Mouse (Mus musculus) c-Kit-positive CD71-negative TER-119-negative erythroid progenitor cells, embryonic 14.5 days (primary cell): ENCODE data around the gene Cdh23.

Source experiments
- DNase-seq: peaks from one replicate; pipeline ENCODE4 v3.0.0-alpha.2; 2013; ENCODE audit warnings: low read depth

The Cdh23 gene

DNA sequence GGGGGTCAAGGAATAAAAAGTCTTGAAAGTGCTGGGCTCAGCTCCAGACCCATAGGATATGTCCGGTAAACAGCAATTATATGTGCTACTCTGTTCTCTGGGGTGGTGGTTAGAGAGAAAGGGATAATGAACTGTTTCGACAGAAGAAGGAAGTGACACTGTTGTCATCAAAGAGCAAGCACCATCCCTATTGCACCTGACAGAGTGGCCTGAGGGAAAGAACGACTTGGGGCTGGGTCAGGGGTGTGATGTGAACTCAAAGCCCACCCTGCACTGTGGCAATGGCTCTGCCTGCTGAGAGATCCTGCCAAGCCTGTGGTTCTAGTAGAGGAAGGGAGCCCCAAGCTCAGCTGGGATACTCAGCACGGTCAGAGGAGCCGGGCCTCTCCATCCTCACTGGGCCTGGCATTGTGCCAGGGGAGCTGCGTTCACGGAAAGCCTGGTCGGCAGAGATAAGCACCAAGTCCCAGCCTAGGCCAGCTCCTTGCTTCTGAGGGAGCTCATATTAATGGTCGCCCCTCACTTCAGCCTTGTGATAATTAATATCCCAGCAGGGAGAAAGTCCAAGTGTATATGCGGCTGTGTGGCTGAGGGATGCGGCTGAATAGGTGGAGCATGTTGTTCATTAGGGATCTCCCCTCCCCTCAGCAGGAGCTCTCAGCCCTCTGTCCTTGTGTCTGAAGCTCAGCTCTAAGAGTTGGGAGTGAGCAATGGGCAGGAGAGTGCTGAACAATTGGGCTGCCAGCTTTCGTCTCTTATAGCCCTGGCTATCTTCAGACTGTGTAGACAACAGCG, 119.0 kb downstream of the Cdh23 start:
- DNase-seq, result peak; percentile 34

DNA sequence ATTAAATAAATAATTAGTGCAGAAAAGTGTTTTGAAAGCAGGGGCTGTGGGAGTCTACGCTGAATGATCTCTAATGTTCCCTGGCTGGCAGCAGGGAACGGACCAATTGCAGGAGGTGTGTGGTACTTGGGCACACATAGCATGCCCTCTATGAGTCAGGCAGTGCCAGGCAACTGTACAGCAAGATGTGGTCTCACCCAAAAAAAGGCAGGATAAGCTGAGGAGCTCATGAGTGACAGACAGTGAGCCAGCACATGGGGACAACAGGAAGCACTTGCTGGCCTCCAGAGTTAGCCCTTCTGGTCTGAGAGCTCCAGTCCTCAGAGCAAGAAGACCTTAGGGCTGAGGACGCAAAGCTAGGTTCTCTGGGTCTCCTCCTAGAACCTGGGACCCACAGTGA, 121.4 kb downstream of the Cdh23 start:
- DNase-seq, result no peak

DNA sequence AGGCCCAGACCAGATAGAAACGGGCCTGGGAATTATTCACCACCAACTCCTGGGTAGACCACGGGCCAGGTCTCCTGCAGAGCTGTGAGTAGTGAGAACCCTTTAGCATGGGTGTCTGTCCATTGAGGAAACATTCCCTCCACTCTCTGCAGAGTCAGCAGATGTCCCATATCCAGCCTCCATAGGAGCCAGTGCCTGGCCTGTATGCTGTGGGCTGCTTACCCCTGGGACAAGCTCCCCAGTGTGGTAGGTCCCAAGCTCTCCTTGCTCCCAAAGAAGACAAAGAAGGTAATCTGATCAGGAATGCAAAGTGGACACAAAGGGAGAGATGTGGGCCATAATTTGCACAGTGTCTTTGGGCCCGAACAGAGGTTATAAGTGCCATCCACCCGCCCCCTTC, 124.8 kb downstream of the Cdh23 start:
- DNase-seq, result no peak

DNA sequence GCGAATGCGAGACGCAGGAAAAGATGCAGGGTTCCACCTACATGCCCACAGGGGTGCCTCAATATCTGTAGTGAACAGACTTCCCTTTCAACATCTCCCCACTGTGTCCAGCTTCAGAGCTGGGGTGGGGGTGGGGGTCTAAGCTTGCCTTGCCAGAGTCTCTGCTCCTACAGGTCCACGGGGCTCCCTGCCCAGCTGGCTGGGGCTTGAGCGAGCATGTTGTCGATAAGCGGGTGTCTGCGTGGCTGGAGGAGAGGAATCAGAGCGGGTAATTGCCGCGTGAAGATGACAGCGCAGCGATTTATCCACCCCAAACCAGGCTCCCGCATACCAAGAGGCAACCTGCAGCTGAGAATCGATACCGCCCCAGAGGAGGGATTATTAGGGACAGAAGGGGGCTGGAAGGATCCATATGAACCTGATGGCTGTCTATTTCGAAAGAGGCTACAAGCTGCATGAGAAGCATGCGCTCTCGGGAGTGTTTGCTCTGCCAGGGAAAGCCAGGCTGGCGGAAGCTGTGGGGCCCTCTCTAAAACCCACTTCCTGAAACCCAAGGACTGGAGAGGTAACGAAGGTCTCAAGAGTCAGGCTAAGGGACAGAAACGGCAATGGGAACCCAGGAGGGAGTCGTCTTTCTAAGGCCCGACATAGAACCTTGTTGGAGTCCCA, 129.8 kb downstream of the Cdh23 start:
- DNase-seq, result peak; percentile 29

DNA sequence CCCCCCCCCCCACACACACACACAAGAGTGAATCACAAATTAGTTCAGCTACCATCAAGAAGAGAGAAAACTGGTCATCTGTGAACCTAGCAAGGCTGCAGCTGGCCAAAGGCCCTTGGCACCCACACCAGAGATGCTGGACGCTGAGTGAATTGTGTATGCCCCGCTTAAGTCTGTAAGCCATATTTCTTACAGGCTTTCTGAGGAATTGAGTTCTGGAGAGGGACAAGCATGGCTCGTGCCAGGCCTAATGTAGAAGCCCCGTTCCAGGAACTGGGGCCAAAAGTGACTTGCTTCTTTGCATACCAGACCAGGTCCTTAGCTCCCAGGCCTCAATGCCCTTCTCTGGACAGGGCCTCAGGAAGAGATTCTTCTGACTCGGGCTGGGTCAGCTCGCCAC, 132.2 kb downstream of the Cdh23 start:
- no peak for DNase-seq

DNA sequence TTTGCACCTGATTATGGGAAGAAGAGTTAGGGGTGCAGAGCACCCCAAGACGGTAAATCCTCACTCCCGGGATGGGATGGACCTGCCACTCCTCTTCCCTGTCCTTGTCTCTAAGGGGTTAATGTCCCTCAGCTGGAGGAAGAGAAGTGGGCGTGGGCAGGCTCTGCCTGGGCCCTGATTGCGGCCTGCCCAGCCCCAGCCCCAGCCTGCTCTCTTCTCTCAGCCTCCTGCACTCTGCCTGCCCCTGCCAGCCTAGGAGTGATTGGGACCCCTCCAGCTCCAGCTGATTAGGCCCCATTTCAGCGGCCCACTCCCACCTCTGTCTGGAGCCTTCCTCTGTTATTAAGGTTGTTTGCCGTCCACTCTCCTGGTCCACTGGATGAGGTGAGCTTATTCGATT, 133.3 kb downstream of the Cdh23 start:
- no peak for DNase-seq

DNA sequence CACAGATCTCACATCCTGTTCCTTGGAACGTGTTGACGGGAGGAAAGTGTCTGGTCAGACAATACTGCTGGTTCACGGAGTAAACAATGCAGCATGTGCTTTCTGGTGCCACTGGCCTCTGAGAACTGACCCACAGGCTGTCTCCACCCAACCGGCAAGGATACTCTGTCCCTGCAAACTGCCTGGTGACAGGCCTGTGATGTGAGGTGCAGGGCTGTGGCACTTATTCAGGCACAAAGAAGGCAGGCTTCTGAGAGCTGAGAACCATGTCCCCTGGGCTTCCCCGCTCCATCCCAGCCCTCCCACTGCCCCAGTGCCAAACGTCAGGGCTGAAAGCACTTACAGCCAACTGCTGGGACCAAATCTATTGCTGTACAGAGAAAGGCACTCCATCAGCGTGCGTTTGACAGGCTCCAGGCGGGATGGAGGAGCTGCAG, 137.8 kb downstream of the Cdh23 start:
- DNase-seq, result no peak

DNA sequence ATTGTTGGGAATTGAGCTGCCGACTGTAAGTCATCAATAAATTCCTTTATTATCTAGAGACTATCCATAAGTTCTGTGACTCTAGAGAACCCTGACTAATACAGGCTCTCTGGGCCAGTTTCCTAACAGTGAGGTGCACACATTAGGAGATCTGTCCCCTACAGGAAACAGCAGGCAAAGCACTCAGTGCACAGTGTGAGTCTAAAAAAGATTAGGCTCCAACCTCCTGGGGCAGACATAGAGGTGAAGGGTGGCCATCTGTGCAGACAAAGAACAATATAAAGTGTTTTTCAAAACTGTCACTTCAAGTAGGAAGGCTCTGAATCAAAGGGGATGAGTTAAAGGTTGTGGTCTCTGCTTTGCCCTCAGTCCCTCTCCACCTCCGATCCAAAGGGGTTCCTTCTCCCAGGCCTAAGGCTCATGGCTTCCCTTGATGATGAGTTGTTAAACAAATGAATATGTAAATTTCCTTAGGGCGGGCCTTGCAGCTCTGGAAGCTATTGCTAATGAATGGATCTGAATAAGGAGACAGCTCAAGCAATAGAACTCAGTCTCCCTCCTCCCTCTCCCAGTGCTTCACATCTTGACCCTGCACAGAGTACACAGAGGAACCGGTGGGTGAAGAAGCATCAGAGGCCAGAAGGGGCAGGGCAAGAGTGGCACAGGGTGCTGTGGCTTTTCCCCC, 143.2 kb downstream of the Cdh23 start:
- DNase-seq, result no peak

DNA sequence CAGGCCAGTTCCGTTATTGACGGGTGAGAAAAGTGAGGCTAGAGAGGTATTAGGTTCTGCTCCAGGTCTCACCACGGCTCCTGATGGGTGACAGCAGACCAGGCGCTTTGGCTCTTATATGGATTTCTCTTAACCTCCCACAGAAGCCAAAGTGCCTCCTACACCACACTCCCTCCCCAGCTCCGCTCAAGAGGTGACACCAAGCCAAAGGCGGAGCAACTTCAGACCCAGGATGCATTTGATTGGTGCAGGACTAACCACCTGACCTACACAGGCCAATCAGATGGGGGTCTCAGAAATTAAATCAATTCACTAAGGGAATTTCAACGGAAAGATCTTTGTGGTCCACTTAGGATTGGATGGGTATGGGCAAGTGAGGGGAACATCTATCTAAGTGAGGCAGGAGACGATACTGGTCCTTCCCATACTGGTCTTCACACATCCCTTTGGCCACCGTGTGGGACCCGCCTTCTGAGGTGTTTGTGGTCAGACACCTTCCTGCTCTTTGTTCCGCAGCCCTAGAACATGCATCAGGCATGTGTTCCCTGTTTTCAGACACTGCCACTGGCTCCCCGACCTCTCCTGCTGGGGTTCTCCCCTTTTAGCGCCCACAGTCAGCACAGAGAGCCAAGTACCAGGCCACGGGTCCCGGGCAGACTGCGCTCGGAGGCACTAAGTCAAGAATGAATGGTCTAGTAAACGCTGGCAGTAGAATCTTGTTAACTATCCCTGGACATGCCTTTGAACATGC, 157.0 kb downstream of the Cdh23 start:
- DNase-seq, result no peak

DNA sequence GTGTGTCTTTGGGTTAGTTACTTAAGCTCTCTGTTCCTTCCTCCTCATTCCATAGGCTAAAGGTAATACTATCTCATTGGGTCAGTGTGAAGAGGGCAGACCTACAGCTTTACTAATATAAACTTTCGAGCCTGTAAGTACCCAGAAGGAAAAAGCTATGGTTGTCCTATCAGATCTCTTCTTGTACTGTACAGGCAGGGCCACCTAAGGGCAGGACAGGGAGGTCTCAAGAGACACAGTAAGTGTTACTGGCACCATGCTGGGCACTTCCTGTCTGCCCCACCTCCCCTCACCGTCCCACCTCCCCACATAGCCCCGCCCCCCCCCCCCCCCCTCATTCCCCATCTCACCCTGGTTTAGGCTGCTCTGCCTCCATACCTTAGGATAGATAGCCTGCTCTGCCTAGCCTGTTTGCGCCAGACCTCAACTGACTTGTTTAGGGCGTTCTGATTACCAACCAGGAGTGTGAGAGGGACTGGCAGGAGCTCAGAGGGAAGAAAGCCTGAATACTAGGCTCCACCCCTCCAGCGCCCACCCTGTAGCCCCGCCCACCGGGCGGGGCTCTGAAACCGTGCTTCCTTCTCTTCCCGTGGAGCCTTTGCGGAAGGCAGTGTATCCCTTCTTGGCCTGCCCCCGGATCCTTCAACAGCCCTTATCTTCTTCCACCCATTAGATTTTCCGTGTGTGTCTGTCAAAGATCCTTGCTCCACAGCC, 160.0 kb downstream of the Cdh23 start:
- peak; percentile 56 for DNase-seq

DNA sequence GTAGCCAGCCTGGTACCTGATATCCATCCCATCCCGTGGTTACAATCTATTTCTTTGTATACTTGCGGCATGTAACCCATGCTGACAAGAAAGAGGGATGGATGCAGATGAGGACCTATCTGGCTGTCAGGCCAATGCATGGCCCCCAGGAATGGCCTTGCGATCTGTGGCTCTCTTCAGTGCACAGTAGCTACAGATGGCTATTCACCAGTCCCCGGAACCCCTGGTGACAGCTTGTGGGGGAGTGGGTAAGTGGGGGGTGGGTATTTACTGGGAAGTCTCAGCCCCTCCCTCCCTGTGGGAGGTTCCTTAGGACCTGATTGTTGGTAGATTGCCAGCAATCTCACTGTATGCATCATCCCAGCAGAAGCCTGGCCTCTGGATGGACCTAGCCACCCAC, 163.8 kb downstream of the Cdh23 start:
- DNase-seq, result no peak

DNA sequence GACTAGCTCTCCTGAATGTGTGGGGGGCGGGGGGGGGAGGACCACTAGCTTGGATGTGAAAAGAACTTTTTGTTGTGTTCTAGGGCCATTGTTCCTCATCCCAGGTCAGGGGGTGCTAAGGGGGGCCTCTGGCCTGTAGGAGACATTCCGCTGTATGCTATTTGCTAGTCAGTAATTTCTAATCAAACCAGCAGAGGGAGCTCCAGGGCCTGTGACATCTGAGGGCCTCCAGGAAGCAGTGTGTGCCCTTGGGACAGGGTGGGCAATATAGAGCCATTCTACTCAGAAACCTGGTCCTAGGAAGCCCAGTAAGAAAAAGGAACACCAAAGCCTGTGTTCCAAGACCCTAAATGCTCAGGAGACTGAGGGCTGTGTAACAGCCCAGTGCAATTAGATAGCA, 164.9 kb downstream of the Cdh23 start:
- DNase-seq, result peak; percentile 67

DNA sequence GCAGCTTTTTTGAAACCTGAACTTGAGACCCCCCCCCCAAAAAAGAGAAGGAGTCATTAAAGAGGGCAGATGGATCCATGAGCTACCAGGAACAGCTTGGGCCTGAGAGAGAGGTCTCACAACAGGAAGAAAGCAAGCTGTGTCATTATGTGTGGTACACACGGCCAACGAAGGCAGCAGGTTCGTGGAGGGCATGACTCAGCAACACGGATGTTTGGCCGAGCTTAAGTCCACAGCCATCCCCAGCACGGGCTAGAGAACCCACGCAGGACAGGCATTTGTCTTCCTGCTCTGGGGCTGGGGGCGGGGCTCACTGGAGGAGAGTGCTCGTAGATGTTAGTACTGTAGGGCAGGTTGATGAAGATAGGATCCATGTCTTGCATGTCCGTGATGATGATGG, 165.7 kb downstream of the Cdh23 start:
- no peak for DNase-seq

DNA sequence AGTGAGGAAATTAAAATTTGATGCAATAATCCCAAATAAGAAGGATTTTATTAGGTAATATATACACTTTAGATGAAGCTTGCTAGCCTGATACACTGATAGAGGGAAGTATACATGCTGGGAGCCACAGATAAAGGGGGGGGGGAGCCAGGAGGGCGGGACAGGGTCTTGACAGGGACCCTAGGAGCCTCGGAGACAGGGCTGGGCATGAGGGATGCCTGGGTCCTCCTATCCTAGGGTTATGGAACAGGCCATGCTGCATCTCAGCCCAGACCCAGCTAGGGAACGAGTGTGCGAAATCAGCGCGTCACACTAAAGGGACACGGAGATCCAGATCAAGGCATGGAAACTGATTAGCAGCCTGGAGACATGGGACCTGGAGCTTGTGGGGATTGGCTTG, 168.3 kb downstream of the Cdh23 start:
- no peak for DNase-seq

DNA sequence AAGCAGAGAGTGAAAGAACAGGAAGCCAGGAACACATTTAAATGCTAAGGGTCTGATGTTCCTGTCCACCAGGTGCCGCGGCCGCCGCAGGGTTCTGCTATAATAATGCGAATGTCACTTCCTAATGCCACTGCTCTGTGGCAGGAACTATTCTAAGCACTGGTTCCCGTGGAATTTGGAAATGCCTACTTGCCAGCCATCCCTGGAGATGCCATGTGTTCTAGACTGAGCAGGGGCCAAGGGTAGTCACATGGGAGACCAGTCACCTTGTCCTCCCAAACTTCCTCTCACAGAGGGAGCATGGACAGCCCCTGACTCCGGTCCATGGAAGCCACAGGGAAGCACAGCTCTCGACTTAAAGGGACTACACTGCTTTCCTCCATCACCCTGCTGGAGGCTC, 171.2 kb downstream of the Cdh23 start:
- no peak for DNase-seq

DNA sequence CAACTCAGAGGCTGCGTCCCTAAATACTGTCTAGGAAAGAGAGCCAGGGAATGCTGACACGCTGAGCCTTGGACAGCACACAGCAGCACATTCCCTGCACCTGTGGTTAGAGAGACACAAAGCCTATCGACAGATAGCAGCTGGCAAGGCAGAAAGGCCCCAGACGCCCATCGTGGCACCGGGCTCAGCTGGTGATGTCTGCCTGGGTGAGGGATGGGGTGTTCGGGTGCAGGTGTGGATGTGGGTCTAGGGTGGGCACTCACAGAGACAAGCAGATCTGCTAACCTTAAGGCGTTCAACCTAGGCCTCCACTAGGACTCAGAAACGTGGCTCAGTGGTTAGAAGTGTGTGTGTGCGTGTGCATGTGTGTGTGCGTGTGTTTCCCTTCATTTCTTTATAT, 180.0 kb downstream of the Cdh23 start:
- DNase-seq, result no peak

DNA sequence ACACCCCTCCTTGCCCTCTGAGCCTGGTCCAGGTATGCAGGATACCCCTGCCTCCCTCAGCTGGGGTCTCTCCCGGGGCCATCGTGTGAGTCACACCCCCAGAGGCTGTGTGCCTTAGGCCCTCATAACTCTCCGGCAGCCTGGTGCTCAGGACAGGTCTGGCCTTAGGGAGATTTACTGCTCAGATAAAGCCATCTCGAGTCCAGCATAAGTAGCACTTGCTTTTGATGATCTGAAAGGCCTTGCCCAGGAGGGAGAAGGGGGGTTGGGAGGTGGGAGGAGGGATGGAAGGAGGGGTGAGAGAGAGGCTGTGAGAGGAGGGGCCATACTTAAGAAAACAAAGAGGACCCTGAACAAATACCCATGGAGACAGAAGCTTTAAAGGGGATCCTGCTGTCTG, 197.8 kb downstream of the Cdh23 start:
- no peak for DNase-seq

DNA sequence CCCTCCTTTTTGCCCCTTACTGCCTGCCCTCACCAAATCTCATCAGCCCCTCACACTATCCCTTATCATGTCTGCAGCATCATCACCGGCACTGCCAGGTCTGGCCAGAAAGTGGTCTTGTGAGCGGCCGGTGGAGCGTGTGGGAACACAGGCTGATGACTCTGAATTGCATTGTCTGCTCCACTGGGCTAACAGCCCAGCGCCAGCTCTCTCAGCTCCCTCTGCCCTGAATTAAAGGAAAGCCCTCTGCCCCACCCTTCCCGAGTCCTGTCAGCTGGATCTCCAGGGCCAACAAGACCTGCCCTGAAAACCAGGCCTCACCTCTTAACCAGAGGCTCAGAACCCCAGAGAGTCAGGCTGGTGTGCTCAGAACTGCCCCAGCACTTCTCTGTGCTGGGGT, 201.2 kb downstream of the Cdh23 start:
- no peak for DNase-seq

DNA sequence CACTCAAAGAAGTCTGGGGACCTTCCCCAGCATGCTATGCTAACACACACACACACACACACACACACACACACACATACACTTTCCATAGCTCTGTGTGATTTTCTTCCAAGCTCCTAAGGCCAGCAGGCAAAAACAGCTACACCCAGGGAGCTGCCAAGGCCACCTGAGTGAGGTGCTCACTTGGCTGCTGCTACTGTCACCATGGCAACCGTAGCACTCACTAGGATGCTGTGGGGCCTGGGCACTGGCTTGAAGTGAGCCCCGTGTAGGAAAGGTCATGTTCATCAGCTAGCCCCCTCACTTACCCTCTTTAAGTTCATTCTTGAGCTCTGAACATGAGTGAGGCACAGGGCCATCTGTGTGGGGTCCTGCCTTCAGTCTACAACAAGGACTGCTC, 204.8 kb downstream of the Cdh23 start:
- DNase-seq, result no peak

DNA sequence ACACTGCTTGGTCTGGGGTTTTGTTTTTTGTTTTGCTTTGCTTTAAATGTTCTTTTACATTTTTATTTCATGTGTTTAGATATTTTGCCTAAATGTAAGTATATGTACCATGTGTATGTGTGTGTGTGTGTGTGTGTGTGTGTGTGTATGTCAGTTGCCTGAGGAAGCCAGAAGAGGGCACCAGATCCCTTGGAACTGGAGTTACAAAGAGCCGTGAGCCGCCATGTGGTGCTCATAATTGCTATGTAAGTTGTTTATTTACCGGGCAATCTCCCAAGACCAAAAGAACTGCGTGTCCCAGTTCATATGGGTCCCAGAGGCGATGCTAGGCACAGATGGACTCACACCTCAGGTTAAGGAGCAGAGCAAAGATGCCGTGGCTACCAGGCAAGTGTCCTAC, 214.9 kb downstream of the Cdh23 start:
- no peak for DNase-seq

DNA sequence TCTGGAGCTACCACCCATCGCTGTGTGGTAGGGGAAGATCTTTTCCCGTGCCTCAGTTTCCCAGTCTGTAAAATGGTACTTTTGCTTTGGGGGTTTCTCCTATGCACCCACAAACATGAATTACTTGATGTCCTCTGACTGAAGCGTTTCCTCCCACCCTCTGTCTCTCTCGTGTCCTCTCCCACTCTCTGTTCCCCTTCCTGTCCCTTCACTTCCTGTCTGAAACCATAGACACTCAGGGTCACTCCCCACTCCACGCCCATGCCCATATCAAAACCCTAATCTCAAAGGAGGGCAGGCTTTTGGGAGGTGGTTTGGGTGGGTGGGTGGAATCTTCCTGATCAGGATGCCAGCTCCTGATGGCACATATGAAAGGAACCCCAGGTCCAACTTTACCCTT, 221.7 kb downstream of the Cdh23 start:
- no peak for DNase-seq

DNA sequence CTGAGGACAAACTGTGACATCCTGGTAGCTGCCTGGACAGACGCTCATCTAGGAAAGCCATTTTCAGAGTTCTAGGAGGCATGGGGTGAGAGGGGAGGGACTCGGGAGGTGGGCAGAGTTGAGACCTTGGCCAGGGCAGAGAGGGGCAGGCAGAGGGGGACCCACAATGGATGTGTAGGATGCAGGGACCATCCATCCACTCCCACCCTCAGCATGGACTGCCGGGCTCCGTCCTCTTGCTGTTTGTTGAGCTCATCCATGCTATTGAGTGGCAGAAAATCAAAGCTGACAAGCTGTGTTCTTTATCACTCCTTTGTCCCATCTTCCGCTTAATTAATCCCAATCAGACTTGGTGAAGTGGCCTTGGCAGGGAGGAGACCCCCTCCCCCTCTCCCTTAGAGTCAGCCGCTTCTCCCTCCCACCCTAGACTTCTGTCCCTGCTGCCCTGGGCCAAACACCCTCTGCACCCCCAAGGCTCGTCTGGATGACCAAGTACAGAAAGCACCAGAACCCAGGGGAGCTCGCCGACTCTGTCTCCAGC, 222.4 kb downstream of the Cdh23 start:
- no peak for DNase-seq
